Mouse (Mus musculus) lung, postnatal 4 days (tissue): ENCODE results near the gene 4933406M09Rik.

Experiments
- DNase-seq, 2 experiments: peaks; one replicate each; pipeline ENCODE4 v3.0.0; 2021

The 4933406M09Rik gene

GRCm38 (mm10) chr1:134385666-134386065 is at the start of gene 4933406M09Rik:
Gene 4933406M09Rik, plus strand, starts transcription at chr1:134385940.
- no peak for DNase-seq

GRCm38 (mm10) chr1:134336958-134337710 is 48.6 kb upstream of the 4933406M09Rik start:
- peak in 1 of 2 experiments; percentile 20 for DNase-seq

- DNase-seq, result no peak
Measured at GRCm38 (mm10) chr1:134339162-134339561, 46.6 kb upstream of the 4933406M09Rik start.

- DNase-seq, result peak in 1 of 2 experiments; percentile 14
Measured at GRCm38 (mm10) chr1:134339757-134340619, 45.8 kb upstream of the 4933406M09Rik start.

GRCm38 (mm10) chr1:134341641-134342277 is 44.0 kb upstream of the 4933406M09Rik start:
- DNase-seq, result peak in 1 of 2 experiments; percentile 15

GRCm38 (mm10) chr1:134342278-134342664 is 43.5 kb upstream of the 4933406M09Rik start:
- DNase-seq, result no peak

GRCm38 (mm10) chr1:134342781-134343310 is 42.9 kb upstream of the 4933406M09Rik start:
- peak in 1 of 2 experiments; percentile 12 for DNase-seq

GRCm38 (mm10) chr1:134343567-134343966 is 42.2 kb upstream of the 4933406M09Rik start:
- no peak for DNase-seq

- DNase-seq, result peak; percentile 88 to 90
Measured at GRCm38 (mm10) chr1:134344005-134344950, 41.5 kb upstream of the 4933406M09Rik start.

- DNase-seq, result no peak
Measured at GRCm38 (mm10) chr1:134345075-134345474, 40.7 kb upstream of the 4933406M09Rik start.

- no peak for DNase-seq
Measured at GRCm38 (mm10) chr1:134347791-134348190, 37.9 kb upstream of the 4933406M09Rik start.

- no peak for DNase-seq
Measured at GRCm38 (mm10) chr1:134353326-134353725, 32.4 kb upstream of the 4933406M09Rik start.

GRCm38 (mm10) chr1:134357461-134357860 is 28.3 kb upstream of the 4933406M09Rik start:
- no peak for DNase-seq

GRCm38 (mm10) chr1:134360656-134361055 is 25.1 kb upstream of the 4933406M09Rik start:
- no peak for DNase-seq

GRCm38 (mm10) chr1:134361195-134361856 is 24.4 kb upstream of the 4933406M09Rik start:
- no peak for DNase-seq

GRCm38 (mm10) chr1:134361857-134362212 is 23.9 kb upstream of the 4933406M09Rik start, which contains the start of gene Tmem183a:
Gene Tmem183a, minus strand, starts transcription at chr1:134361979.
- DNase-seq, result peak; percentile 97 to 98

GRCm38 (mm10) chr1:134363194-134363593 is 22.5 kb upstream of the 4933406M09Rik start:
- no peak for DNase-seq

GRCm38 (mm10) chr1:134365491-134365890 is 20.2 kb upstream of the 4933406M09Rik start:
- DNase-seq, result no peak

GRCm38 (mm10) chr1:134368777-134369337 is 16.9 kb upstream of the 4933406M09Rik start:
- peak; percentile 62 to 71 for DNase-seq

GRCm38 (mm10) chr1:134374124-134374523 is 11.6 kb upstream of the 4933406M09Rik start:
- DNase-seq, result no peak

- no peak for DNase-seq
Measured at GRCm38 (mm10) chr1:134381051-134381450, 4.7 kb upstream of the 4933406M09Rik start.
